Mouse (Mus musculus) intestine, postnatal 0 days (tissue): ENCODE measurements around the gene Macf1. TPM values are rescaled to one million over a fixed set of nuclear protein-coding genes. Genes with fewer than 3 reads are reported as not detected.
"Not testable (repeated sequence)": the region's sequence is repeated elsewhere in the genome, so short reads cannot be mapped to it uniquely, and the experiment has no call there.

Source experiments
- ATAC-seq: fragments of 200-750 bp; cut with Nextera tagmentation; 2 replicates; pipeline ENCODE4 v1.8.0; 2017; ENCODE audit warnings: mild to moderate bottlenecking, moderate TSS enrichment, moderate library complexity
- H3K27ac ChIP-seq: fragments of 300-500 bp; sonication (generic); 2 replicates; pipeline ENCODE4 v1.5.1; 2014; ENCODE audit warnings: mild to moderate bottlenecking, low read depth, low read length, moderate library complexity
- H3K27me3 ChIP-seq: fragments of 300-500 bp; sonication (generic); replicated peaks from 2 replicates; pipeline ENCODE4 v1.6.1; 2014; ENCODE audit warnings: low read length, mixed read lengths; ENCODE audit not compliant: control insufficient read depth, insufficient read depth
- H3K36me3 ChIP-seq: fragments of 300-500 bp; sonication (generic); 2 replicates; pipeline ENCODE4 v1.6.1; 2014; ENCODE audit warnings: mild to moderate bottlenecking, moderate library complexity; ENCODE audit not compliant: control insufficient read depth, insufficient read depth
- H3K4me1 ChIP-seq: fragments of 300-500 bp; sonication (generic); replicated peaks from 2 replicates; pipeline ENCODE4 v1.6.1; 2014; ENCODE audit warnings: antibody characterized with exemption, low read length, mixed read lengths; ENCODE audit not compliant: control insufficient read depth, insufficient read depth
- H3K4me2 ChIP-seq: fragments of 300-500 bp; sonication (generic); replicated peaks from 2 replicates; pipeline ENCODE4 v1.6.1; 2014; ENCODE audit warnings: low read depth, mild to moderate bottlenecking, moderate library complexity
- H3K4me3 ChIP-seq: fragments of 300-500 bp; sonication (generic); 2 replicates; pipeline ENCODE4 v1.5.1; 2014; ENCODE audit warnings: low read depth, low read length
- H3K9ac ChIP-seq: fragments of 300-500 bp; sonication (generic); 2 replicates; pipeline ENCODE4 v1.6.1; 2014; ENCODE audit warnings: mild to moderate bottlenecking, low read depth, low read length
- H3K9me3 ChIP-seq: fragments of 300-500 bp; sonication (generic); 2 replicates; pipeline ENCODE4 v1.6.1; 2016; ENCODE audit warnings: mixed run types; ENCODE audit not compliant: control insufficient read depth
- CTCF ChIP-seq: sonication (generic); IDR thresholded peaks from 2 replicates; pipeline ENCODE4 v1.5.1; 2016; ENCODE audit warnings: low read depth, mild to moderate bottlenecking, control low read depth, antibody characterized with exemption, moderate library complexity
- WGBS: fragments of 180-500 bp; shearing (Covaris S2); extraction: QIAGEN DNeasy Blood & Tissue Kit; methylation state at CpG from one replicate; pipeline ENCODE4 v1.1.7; 2014; 5-methylcytosine and 5-hydroxymethylcytosine counted together
- polyA plus RNA-seq: library from polyadenylated mRNA; unstranded; fragments of >200 nt; fragmentation: Nextera tagmentation; extraction: Ambion mirVana; gene quantifications from 2 replicates; pipeline ENCODE4 v1.2.1, GENCODE M21; 2015

Macf1 gene
- polyA plus RNA-seq, 1 experiment from 2014 or later = 17.3 TPM

DNA sequence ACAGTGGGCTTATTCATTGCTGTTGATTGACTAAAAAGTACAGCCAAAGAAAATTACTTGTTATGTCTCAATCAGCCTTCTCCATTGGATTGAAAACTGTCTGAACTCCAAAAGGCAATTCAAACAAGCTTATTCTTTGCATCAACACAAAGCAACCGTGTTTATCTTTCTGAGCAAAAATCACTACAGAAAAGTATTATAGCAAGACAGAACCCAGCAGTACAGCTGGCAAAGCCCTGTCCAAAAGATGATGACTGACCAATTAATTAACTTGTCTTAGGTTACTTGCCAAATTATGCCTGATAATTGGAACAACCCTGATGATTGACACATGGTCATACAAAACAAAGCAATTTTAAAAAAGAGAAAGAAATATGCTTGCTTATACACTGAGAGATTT lies 26.0 kb downstream of the Macf1 start:
- Histone ChIP-seq H3K4me2 (no peak overlapping the region), H3K9me3 (no peaks in the 10 kb centered on the region), H3K9ac (no peak overlapping the region), H3K4me3 (no peak overlapping the region), H3K27me3 (no peaks in the 10 kb centered on the region), H3K36me3 (no peaks in the 10 kb centered on the region), H3K4me1 (no peaks in the 10 kb centered on the region), H3K27ac (no peak overlapping the region)
- ATAC-seq = no peak
- 74% methylated on average over 1 of the region's 1 CpGs for WGBS
- TF ChIP-seq CTCF = no peak

DNA sequence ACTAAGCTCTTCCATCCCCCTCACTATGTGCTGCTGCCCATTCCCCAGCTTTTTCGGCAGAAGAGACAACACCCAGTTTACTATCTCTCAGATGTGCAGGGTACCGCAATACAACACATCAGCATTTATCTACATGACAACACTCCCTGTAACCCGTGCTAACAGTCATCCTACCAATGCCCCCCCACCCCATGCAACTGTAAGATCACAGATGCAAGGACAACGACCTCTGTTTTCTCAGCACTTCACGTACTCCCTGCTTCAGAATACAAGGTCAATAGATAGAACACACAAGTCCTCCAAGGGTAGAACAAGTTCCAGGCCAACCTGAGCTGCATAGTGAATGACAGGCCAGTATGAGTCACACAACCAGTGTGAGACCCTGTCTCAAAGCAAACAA lies 28.9 kb downstream of the Macf1 start:
- no peak for TF ChIP-seq CTCF
- no peak overlapping the region for H3K27ac ChIP-seq
- H3K4me3 ChIP-seq = no peak overlapping the region
- no peak overlapping the region for H3K9ac ChIP-seq
- no peaks in the 10 kb centered on the region for H3K27me3 ChIP-seq
- H3K9me3 ChIP-seq = no peaks in the 10 kb centered on the region
- WGBS = 88% methylated on average over 5 of the region's 5 CpGs
- ATAC-seq = no peak
- H3K4me1 ChIP-seq = no peaks in the 10 kb centered on the region
- no peak overlapping the region for H3K4me2 ChIP-seq
- H3K36me3 ChIP-seq = no peaks in the 10 kb centered on the region

DNA sequence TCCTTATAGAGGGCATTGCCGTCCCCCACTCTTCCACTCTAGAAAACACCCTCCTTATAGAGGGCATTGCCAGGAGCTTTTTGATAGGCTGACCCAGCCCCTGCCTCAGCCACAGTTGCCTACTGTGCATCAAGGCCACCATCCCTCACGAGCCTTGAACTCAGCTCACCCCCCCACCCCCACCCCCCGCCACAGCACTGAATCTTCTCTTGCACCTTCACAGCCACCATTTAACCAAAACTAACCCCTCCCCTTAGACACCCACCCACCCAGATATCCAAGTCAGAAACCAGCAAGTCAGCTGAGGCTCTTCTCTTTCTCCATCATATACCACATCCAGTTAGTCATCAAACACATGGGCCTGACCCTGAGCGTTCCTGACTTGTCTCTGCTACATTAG lies 29.6 kb downstream of the Macf1 start:
- no peak for TF ChIP-seq CTCF
- 88% methylated on average over 4 of the region's 4 CpGs for WGBS
- no peaks in the 10 kb centered on the region for H3K4me1 ChIP-seq
- H3K9ac ChIP-seq = no peak overlapping the region
- H3K4me2 ChIP-seq = no peak overlapping the region
- no peaks in the 10 kb centered on the region for H3K9me3 ChIP-seq
- no peak overlapping the region for H3K4me3 ChIP-seq
- H3K27ac ChIP-seq = no peak overlapping the region
- H3K36me3 ChIP-seq = no peaks in the 10 kb centered on the region
- no peak for ATAC-seq
- H3K27me3 ChIP-seq = no peaks in the 10 kb centered on the region

DNA sequence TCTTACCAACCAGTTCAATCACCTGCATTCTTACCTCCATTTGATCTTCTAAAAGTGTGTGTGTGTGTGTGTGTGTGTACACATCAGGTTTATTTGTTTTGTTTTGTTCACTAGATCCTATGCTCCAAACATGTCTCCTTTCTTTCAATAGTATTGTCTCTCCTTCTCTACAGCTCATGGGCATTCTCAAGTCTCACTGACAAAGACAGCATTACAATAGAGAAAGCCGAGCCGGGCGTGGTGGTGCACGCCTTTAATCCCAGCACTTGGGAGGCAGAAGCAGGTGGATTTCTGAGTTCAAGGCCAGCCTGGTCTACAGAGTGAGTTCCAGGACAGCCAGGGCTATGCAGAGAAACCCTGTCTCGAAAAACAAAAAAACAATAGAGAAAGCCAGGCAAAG lies 30.7 kb downstream of the Macf1 start:
- ATAC-seq, H3K4me3 ChIP-seq, H3K9me3 ChIP-seq, H3K27me3 ChIP-seq, H3K36me3 ChIP-seq, H3K4me2 ChIP-seq, H3K9ac ChIP-seq, H3K4me1 ChIP-seq, H3K27ac ChIP-seq: not testable (repeated sequence)
- 94% methylated on average over 5 of the region's 5 CpGs for WGBS

GRCm38 (mm10) chr4:123652130-123652529 lies 32.0 kb downstream of the Macf1 start:
- no peaks in the 10 kb centered on the region for H3K36me3 ChIP-seq
- no peaks in the 10 kb centered on the region for H3K9me3 ChIP-seq
- no peaks in the 10 kb centered on the region for H3K4me1 ChIP-seq
- H3K9ac ChIP-seq = no peak overlapping the region
- no peak overlapping the region for H3K4me2 ChIP-seq
- no peak for TF ChIP-seq CTCF
- WGBS = 51% methylated on average over 3 of the region's 3 CpGs
- no peak overlapping the region for H3K4me3 ChIP-seq
- no peaks in the 10 kb centered on the region for H3K27me3 ChIP-seq
- no peak overlapping the region for H3K27ac ChIP-seq
- no peak for ATAC-seq

GRCm38 (mm10) chr4:123649131-123649530 lies 35.0 kb downstream of the Macf1 start:
- no peak overlapping the region for H3K4me3 ChIP-seq
- no peaks in the 10 kb centered on the region for H3K27me3 ChIP-seq
- no peak for TF ChIP-seq CTCF
- H3K9ac ChIP-seq = no peak overlapping the region
- H3K4me2 ChIP-seq = no peak overlapping the region
- no peaks in the 10 kb centered on the region for H3K9me3 ChIP-seq
- 86% methylated on average over 6 of the region's 6 CpGs for WGBS
- H3K36me3 ChIP-seq = no peaks in the 10 kb centered on the region
- H3K27ac ChIP-seq = no peak overlapping the region
- no peaks in the 10 kb centered on the region for H3K4me1 ChIP-seq
- ATAC-seq = no peak

GRCm38 (mm10) chr4:123647668-123648067 lies 36.5 kb downstream of the Macf1 start:
- Histone ChIP-seq H3K4me2 (no peak overlapping the region), H3K9me3 (no peaks in the 10 kb centered on the region), H3K4me3 (no peak overlapping the region), H3K27ac (no peak overlapping the region), H3K27me3 (no peaks in the 10 kb centered on the region), H3K9ac (no peak overlapping the region), H3K4me1 (no peaks in the 10 kb centered on the region), H3K36me3 (no peaks in the 10 kb centered on the region)
- ATAC-seq = no peak
- no peak for TF ChIP-seq CTCF
- WGBS = 57% methylated on average over 4 of the region's 4 CpGs
